ENCODE assay signal across 9 mouse cellular contexts in the genomic region with DNA sequence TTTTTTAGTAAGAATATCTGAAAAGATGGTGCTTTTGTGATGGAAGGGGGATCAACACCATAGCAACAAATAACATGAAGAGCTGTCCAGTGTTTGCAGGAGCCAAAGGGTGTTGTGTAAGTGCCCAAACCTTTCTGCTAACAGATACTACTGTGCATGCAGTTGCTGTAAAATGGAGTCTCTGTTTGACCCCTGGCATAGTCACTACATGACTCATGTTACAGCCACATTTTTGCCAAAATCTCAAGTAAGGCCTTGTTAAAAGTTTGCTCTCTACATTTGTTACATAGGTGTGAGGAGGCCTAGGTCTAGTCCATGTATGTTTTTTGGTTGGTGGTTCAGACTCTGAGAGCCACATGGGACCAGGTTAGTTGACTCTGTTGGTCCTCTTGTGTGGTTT.
"Had no signal": no experiment of that assay in that cellular context is flagged by ENCODE, and none has a peak within 500 bp of the region (broad histone marks: within the 10 kb centered on the region; RNA-seq: fewer than 3 reads in every experiment).

No protein-coding gene starts in this region.

- DNase-seq: liver, postnatal 0 days; lung, adult 2 months; lung, postnatal 14 days; lung, postnatal 36 days; midbrain, embryonic 14.5 days; right cerebral cortex, postnatal 14 days; thymus, adult 2 months; thymus, postnatal 25 days; thymus, postnatal 4 days had no signal
